Mouse (Mus musculus) skeletal muscle tissue, adult 2 months (tissue): ENCODE data around the gene P2rx3.

Source experiments
- DNase-seq: peaks from one replicate; pipeline ENCODE4 v3.0.0-alpha.2; 2012; ENCODE audit warnings: low read depth, low spot score

The P2rx3 gene

GRCm38 (mm10) chr2:85037047-85038026 is at the start of gene P2rx3, which contains the start of gene Ssrp1:
P2rx3 (minus strand) TSS chr2:85037462.
Ssrp1 (plus strand) TSS chr2:85037234.
- peak; percentile 76 for DNase-seq

- no peak for DNase-seq
Observed at GRCm38 (mm10) chr2:85073751-85074150, 36.5 kb upstream of the P2rx3 start.

- no peak for DNase-seq
Observed at GRCm38 (mm10) chr2:85071921-85072320, 34.7 kb upstream of the P2rx3 start.

- no peak for DNase-seq
Observed at GRCm38 (mm10) chr2:85070086-85070485, 32.8 kb upstream of the P2rx3 start.

GRCm38 (mm10) chr2:85068626-85069025 is 31.4 kb upstream of the P2rx3 start:
- DNase-seq = no peak

- DNase-seq = no peak
Observed at GRCm38 (mm10) chr2:85067903-85068625, 30.8 kb upstream of the P2rx3 start.

GRCm38 (mm10) chr2:85066937-85067336 is 29.7 kb upstream of the P2rx3 start:
- no peak for DNase-seq

- no peak for DNase-seq
Observed at GRCm38 (mm10) chr2:85065141-85065875, 28.0 kb upstream of the P2rx3 start.

GRCm38 (mm10) chr2:85061107-85061541 is 23.9 kb upstream of the P2rx3 start:
- no peak for DNase-seq

GRCm38 (mm10) chr2:85060591-85061060 is 23.4 kb upstream of the P2rx3 start:
- DNase-seq = peak; percentile 56

GRCm38 (mm10) chr2:85059677-85060076 is 22.4 kb upstream of the P2rx3 start:
- no peak for DNase-seq

GRCm38 (mm10) chr2:85056711-85057110 is 19.4 kb upstream of the P2rx3 start:
- DNase-seq = no peak

- no peak for DNase-seq
Observed at GRCm38 (mm10) chr2:85053192-85053816, 16.0 kb upstream of the P2rx3 start.

- no peak for DNase-seq
Observed at GRCm38 (mm10) chr2:85050746-85051145, 13.5 kb upstream of the P2rx3 start.

- peak; percentile 92 for DNase-seq
Observed at GRCm38 (mm10) chr2:85050001-85050634, 12.9 kb upstream of the P2rx3 start.

- peak; percentile 52 for DNase-seq
Observed at GRCm38 (mm10) chr2:85049277-85049676, 12.0 kb upstream of the P2rx3 start.

GRCm38 (mm10) chr2:85048168-85048751 is 11.0 kb upstream of the P2rx3 start:
- peak; percentile 78 for DNase-seq

GRCm38 (mm10) chr2:85047596-85048167 is 10.4 kb upstream of the P2rx3 start, which contains the start of gene Tnks1bp1:
Tnks1bp1 (plus strand) TSS chr2:85048022.
- DNase-seq = peak; percentile 94

GRCm38 (mm10) chr2:85047081-85047480 is 9.8 kb upstream of the P2rx3 start:
- no peak for DNase-seq

- DNase-seq = no peak
Observed at GRCm38 (mm10) chr2:85046222-85046621, 9.0 kb upstream of the P2rx3 start.
